Mouse (Mus musculus): ENCODE data around the gene Atp10a.

GRCm38 (mm10) chr7:58740196-58740595 is 84.2 kb downstream of the Atp10a start:
- TF ChIP-seq POLR2A (IDR thresholded peaks at IDR 0.05; ENCODE audit: borderline replicate concordance, insufficient read depth, low read length) (no peak), CTCF (IDR thresholded peaks at IDR 0.05; ENCODE audit: borderline replicate concordance, insufficient read depth, low read depth, low read length) (no peak)

Data from cerebellum, adult 2 months (tissue).